Mouse (Mus musculus): ENCODE results near the gene Tfeb. TPM values are rescaled to one million over a fixed set of nuclear protein-coding genes. Genes with fewer than 3 reads are reported as not detected.

The Tfeb gene
- total RNA-seq, 2 experiments from 2014 or later = 10.0 to 10.6 TPM

GRCm38 (mm10) chr17:47777141-47777540 is 40.3 kb downstream of the Tfeb start:
- intact Hi-C loops (cut with DNase I) = no loop called here
- Histone ChIP-seq H3K27ac (no peak overlapping the region), H3K4me3 (no peak overlapping the region)
- no peak for TF ChIP-seq CTCF (IDR thresholded peaks at IDR 0.05)
- DNase-seq (ENCODE audit: extremely low spot score in 1 of 2, low spot score in 2 of 2) = no peak

DNA sequence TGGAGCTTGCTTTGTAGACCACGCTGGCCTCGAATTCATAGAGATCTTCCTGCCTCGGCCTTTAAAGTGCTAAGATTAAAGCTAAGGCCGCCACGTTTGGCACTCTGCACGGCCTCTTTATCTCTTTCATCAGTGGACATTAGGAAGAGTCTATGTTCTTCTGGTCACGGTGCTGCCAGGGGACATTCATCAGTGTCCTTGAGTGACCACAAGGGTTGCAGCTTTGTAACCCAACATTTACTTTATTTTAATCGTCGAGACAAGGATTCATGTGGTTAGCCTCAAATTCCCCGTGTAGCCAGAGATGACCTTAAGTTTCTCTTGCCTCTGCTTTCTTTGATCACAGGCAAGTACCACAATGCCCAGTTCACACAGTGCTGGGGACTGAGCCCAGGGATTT is 43.6 kb downstream of the Tfeb start:
- no peak for DNase-seq (ENCODE audit: extremely low spot score in 1 of 2, low spot score in 2 of 2)
- Histone ChIP-seq H3K4me3 (no peak overlapping the region), H3K27ac (0 out of 2 replicates have a peak overlapping the region, but pooled peaks have one; percentile 4)
- intact Hi-C loops (cut with DNase I) = no loop called here
- TF ChIP-seq CTCF (IDR thresholded peaks at IDR 0.05) = no peak

- no peak for DNase-seq (ENCODE audit: extremely low spot score in 1 of 2, low spot score in 2 of 2)
- intact Hi-C loops (cut with DNase I) = no loop called here
- no peak overlapping the region for H3K4me3 ChIP-seq
- no peak overlapping the region for H3K27ac ChIP-seq
- TF ChIP-seq CTCF (IDR thresholded peaks at IDR 0.05) = no peak
Measured at GRCm38 (mm10) chr17:47782486-47782885, 45.7 kb downstream of the Tfeb start.

GRCm38 (mm10) chr17:47783445-47784223 is 46.8 kb downstream of the Tfeb start:
- TF ChIP-seq CTCF (IDR thresholded peaks at IDR 0.05) = no peak
- intact Hi-C loops (cut with DNase I) = no loop called here
- no peak for DNase-seq (ENCODE audit: extremely low spot score in 1 of 2, low spot score in 2 of 2)
- no peak overlapping the region for H3K4me3 ChIP-seq
- H3K27ac ChIP-seq = 0 out of 2 replicates have a peak overlapping the region, but pooled peaks have one; percentile 28

GRCm38 (mm10) chr17:47784411-47784810 is 47.6 kb downstream of the Tfeb start:
- no peak for DNase-seq (ENCODE audit: extremely low spot score in 1 of 2, low spot score in 2 of 2)
- intact Hi-C loops (cut with DNase I) = no loop called here
- Histone ChIP-seq H3K27ac (0 out of 2 replicates have a peak overlapping the region, but pooled peaks have one; percentile 28), H3K4me3 (no peak overlapping the region)
- TF ChIP-seq CTCF (IDR thresholded peaks at IDR 0.05) = no peak

- no peak overlapping the region for H3K27ac ChIP-seq
- intact Hi-C loops (cut with DNase I) = no loop called here
- no peak overlapping the region for H3K4me3 ChIP-seq
- no peak for DNase-seq (ENCODE audit: extremely low spot score in 1 of 2, low spot score in 2 of 2)
- TF ChIP-seq CTCF (IDR thresholded peaks at IDR 0.05) = no peak
Measured at GRCm38 (mm10) chr17:47787632-47788031, 50.8 kb downstream of the Tfeb start.

GRCm38 (mm10) chr17:47788306-47788705 is 51.5 kb downstream of the Tfeb start:
- DNase-seq (ENCODE audit: extremely low spot score in 1 of 2, low spot score in 2 of 2) = no peak
- Histone ChIP-seq H3K4me3 (no peak overlapping the region), H3K27ac (no peak overlapping the region)
- intact Hi-C loops (cut with DNase I) = no loop called here
- no peak for TF ChIP-seq CTCF (IDR thresholded peaks at IDR 0.05)

DNA sequence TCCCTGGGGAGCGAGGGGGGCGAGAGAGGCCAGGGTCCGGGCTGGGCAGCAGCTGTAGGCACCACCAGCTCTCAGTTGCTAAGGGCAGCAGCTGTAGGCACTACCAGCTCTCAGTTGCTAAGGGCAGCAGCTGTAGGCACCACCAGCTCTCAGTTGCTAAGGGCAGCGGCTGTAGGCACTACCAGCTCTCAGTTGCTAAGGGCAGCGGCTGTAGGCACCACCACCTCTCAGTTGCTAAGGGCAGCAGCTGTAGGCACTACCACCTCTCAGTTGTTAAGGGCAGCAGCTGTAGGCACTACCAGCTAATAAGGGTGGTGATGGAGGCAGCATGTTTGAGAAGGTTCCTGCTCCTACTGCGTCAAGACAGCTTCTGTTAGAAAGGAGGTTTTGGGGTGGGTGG is 52.2 kb downstream of the Tfeb start:
- H3K27ac ChIP-seq = no peak overlapping the region
- no peak overlapping the region for H3K4me3 ChIP-seq
- TF ChIP-seq CTCF (IDR thresholded peaks at IDR 0.05) = no peak
- DNase-seq (ENCODE audit: extremely low spot score in 1 of 2, low spot score in 2 of 2) = no peak
- intact Hi-C loops (cut with DNase I) = no loop called here

- peak; percentile 49 to 57 for DNase-seq (ENCODE audit: extremely low spot score in 1 of 2, low spot score in 2 of 2)
- no peak overlapping the region for H3K4me3 ChIP-seq
- intact Hi-C loops (cut with DNase I) = loop anchor here (2.0 to 10.0 kb wide), 3 partner anchors 55 to 543 kb away; partner anchors contain the start of gene Tfeb
- peak; percentile 86 for TF ChIP-seq CTCF (IDR thresholded peaks at IDR 0.05)
- H3K27ac ChIP-seq = no peak overlapping the region
Measured at GRCm38 (mm10) chr17:47792098-47792863, 55.5 kb downstream of the Tfeb start.

GRCm38 (mm10) chr17:47793377-47793776 is 56.5 kb downstream of the Tfeb start:
- Histone ChIP-seq H3K27ac (no peak overlapping the region), H3K4me3 (no peak overlapping the region)
- DNase-seq (ENCODE audit: extremely low spot score in 1 of 2, low spot score in 2 of 2) = peak; percentile 82 to 87
- TF ChIP-seq CTCF (IDR thresholded peaks at IDR 0.05) = peak; percentile 90
- intact Hi-C loops (cut with DNase I) = loop anchor here (1.0 to 10.0 kb wide), 5 partner anchors 57 to 541 kb away; partner anchors contain the start of gene Tfeb

DNA sequence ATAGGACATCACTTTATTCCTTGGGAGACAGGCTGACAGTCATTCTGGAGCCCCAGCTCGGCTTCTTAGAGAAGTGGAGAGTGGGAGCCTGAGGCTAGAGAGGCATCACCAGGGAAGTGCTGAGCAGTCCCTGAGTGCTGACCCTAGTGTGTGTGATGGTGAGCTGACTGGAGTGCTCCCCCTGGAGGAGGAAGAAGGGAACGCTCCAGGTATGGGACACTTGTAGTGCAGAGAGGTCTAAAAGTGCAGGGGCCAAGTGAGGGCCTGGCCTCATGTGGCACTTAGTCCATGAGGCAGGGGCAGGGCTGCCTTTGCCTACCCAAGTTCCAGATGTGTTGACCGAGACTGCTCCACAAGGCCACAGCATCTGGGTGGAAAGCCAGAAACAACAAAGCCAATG is 58.6 kb downstream of the Tfeb start:
- intact Hi-C loops (cut with DNase I) = loop anchor here (10.0 kb wide), 1 partner anchor 539 kb away; no protein-coding TSS in a partner anchor
- Histone ChIP-seq H3K4me3 (no peak overlapping the region), H3K27ac (no peak overlapping the region)
- peak; percentile 66 for TF ChIP-seq CTCF (IDR thresholded peaks at IDR 0.05)
- DNase-seq (ENCODE audit: extremely low spot score in 1 of 2, low spot score in 2 of 2) = peak in 1 of 2 experiments; percentile 42
